Mouse (Mus musculus): ENCODE data around the gene Atf5. TPM values are rescaled to one million over a fixed set of nuclear protein-coding genes. Genes with fewer than 3 reads are reported as not detected.

Gene Atf5
- total RNA-seq, 4 experiments from 2014 or later, result 71.2 to 97.1 (median 77.4) TPM

GRCm38 (mm10) chr7:44776849-44777498 lies 39.5 kb downstream of the Atf5 start:
- no peak for DNase-seq (ENCODE audit: low spot score in 2 of 2)

GRCm38 (mm10) chr7:44772591-44773204 lies 43.8 kb downstream of the Atf5 start:
- DNase-seq (ENCODE audit: low spot score in 2 of 2), result no peak

GRCm38 (mm10) chr7:44770046-44770578 lies 46.3 kb downstream of the Atf5 start:
- peak; percentile 18 to 27 for DNase-seq (ENCODE audit: low spot score in 2 of 2)

- DNase-seq (ENCODE audit: low spot score in 2 of 2), result no peak
Measured at GRCm38 (mm10) chr7:44768129-44768528, 48.3 kb downstream of the Atf5 start.

Small RNAs within 50 kb of the gene (microRNA-seq; reads per million reads assigned to microRNA genes)
- not detected for gene Mir707

Other genes with a start within 250 kb of the Atf5 start
- under 1 TPM in 3 of 4 experiments, not detected in 1; 0.22 to 0.46 (median 0.40) TPM for gene Napsa, start 244.3 kb downstream of the Atf5 start, total RNA-seq (2022)
- 1 to 10 TPM; 3.6 to 5.1 (median 4.5) TPM for gene Kcnc3, start 226.0 kb downstream of the Atf5 start, total RNA-seq (2022)
- gene Myh14, start 145.8 kb downstream of the Atf5 start, total RNA-seq (2022), result 10 to 100 TPM; 38.7 to 58.3 (median 42.5) TPM
- not detected for gene Izumo2, start 107.9 kb downstream of the Atf5 start, total RNA-seq (2022)
- 10 to 100 TPM; 19.9 to 23.5 (median 21.6) TPM for gene Vrk3, start 68.2 kb downstream of the Atf5 start, total RNA-seq (2022)
- gene Zfp473, start 65.6 kb downstream of the Atf5 start, total RNA-seq (2022), result under 1 TPM in 1 of 4 experiments, not detected in 3; 0.13 TPM
- gene Nup62, start 570 bp downstream of the Atf5 start, total RNA-seq (2022), result 10 to 100 TPM; 18.8 to 25.8 (median 22.7) TPM
- gene Il4i1, start 271 bp downstream of the Atf5 start, total RNA-seq (2022), result 1 to 10 TPM; 1.8 to 4.4 (median 2.6) TPM
- gene Akt1s1, start 32.3 kb upstream of the Atf5 start, total RNA-seq (2022), result 100 to 1,000 TPM; 139 to 158 (median 141) TPM
- gene Tbc1d17, start 32.4 kb upstream of the Atf5 start, total RNA-seq (2022), result 10 to 100 TPM; 58.9 to 71.3 (median 63.3) TPM
- 10 to 100 TPM; 21.2 to 23.9 (median 22.4) TPM for gene Pnkp, start 40.5 kb upstream of the Atf5 start, total RNA-seq (2022)
- gene Ptov1, start 53.1 kb upstream of the Atf5 start, total RNA-seq (2022), result 100 to 1,000 TPM; 146 to 178 (median 160) TPM
- 10 to 100 TPM; 64.0 to 79.1 (median 71.0) TPM for gene Med25, start 76.1 kb upstream of the Atf5 start, total RNA-seq (2022)
- 10 to 100 TPM; 17.4 to 27.1 (median 18.7) TPM for gene Fuz, start 79.4 kb upstream of the Atf5 start, total RNA-seq (2022)
- 10 to 100 TPM; 63.5 to 67.9 (median 65.5) TPM for gene Ap2a1, start 112.8 kb upstream of the Atf5 start, total RNA-seq (2022)
- not detected for gene Tsks, start 126.5 kb upstream of the Atf5 start, total RNA-seq (2022)
- 1 to 10 TPM in 1 of 4 experiments, under 1 TPM in 3; 0.61 to 1.3 (median 0.71) TPM for gene Cpt1c, start 158.2 kb upstream of the Atf5 start, total RNA-seq (2022)
- gene Prmt1, start 169.9 kb upstream of the Atf5 start, total RNA-seq (2022), result 100 to 1,000 TPM; 144 to 162 (median 152) TPM
- 10 to 100 TPM; 13.5 to 22.2 (median 17.9) TPM for gene Irf3, start 181.0 kb upstream of the Atf5 start, total RNA-seq (2022)
- gene Bcl2l12, start 182.1 kb upstream of the Atf5 start, total RNA-seq (2022), result 10 to 100 TPM in 1 of 4 experiments, 1 to 10 TPM in 3; 8.2 to 13.0 (median 9.4) TPM
- 10 to 100 TPM; 43.2 to 50.7 (median 48.4) TPM for gene Scaf1, start 199.7 kb upstream of the Atf5 start, total RNA-seq (2022)
- gene Rras, start 201.3 kb upstream of the Atf5 start, total RNA-seq (2022), result 10 to 100 TPM; 20.1 to 25.7 (median 21.3) TPM
- gene Prr12, start 236.2 kb upstream of the Atf5 start, total RNA-seq (2022), result 10 to 100 TPM; 15.3 to 17.5 (median 15.9) TPM
- gene Nosip, start 245.8 kb upstream of the Atf5 start, total RNA-seq (2022), result 10 to 100 TPM; 24.5 to 31.0 (median 28.2) TPM
- gene Prrg2, start 246.0 kb upstream of the Atf5 start, total RNA-seq (2022), result 10 to 100 TPM in 2 of 4 experiments, 1 to 10 TPM in 2; 7.2 to 13.3 (median 10.6) TPM